Mouse (Mus musculus): Measurements from ENCODE around the gene Cdc7. TPM values are rescaled to one million over a fixed set of nuclear protein-coding genes. Genes with fewer than 3 reads are reported as not detected.

Gene Cdc7
- polyA plus RNA-seq (2012; ENCODE audit: low replicate concordance) = 5.9 and 16.2 TPM in 2 replicates

GRCm38 (mm10) chr5:106963584-106964512 is at the start of gene Cdc7:
TSS of gene Cdc7 (plus strand) at chr5:106964322.

GRCm38 (mm10) chr5:106925488-106926368 is 38.4 kb upstream of the Cdc7 start, which contains the start of gene Hfm1:
TSS of gene Hfm1 (minus strand) at chr5:106926321.

Other genes with a start within 250 kb of the Cdc7 start
- gene Hfm1, start 38.0 kb upstream of the Cdc7 start, polyA plus RNA-seq (2012; ENCODE audit: low replicate concordance) = not detected in 2 replicates